Mouse (Mus musculus) urinary bladder, postnatal 36 days (tissue): Measurements from ENCODE around the gene Serinc3.
"Not testable (repeated sequence)": the region's sequence is repeated elsewhere in the genome, so short reads cannot be mapped to it uniquely, and the experiment has no call there.

Experiments
- DNase-seq, 2 experiments: peaks; one replicate each; pipeline ENCODE4 v3.0.0; 2022; ENCODE audit warnings: low spot score in 2 of 2, mixed read lengths in 1 of 2

The Serinc3 gene

GRCm38 (mm10) chr2:163644575-163645385, at the start of gene Serinc3:
Serinc3 (minus strand) TSS chr2:163645131.
- peak; percentile 99 to 100 for DNase-seq

GRCm38 (mm10) chr2:163693716-163694314, 48.9 kb upstream of the Serinc3 start:
- no peak for DNase-seq

DNA sequence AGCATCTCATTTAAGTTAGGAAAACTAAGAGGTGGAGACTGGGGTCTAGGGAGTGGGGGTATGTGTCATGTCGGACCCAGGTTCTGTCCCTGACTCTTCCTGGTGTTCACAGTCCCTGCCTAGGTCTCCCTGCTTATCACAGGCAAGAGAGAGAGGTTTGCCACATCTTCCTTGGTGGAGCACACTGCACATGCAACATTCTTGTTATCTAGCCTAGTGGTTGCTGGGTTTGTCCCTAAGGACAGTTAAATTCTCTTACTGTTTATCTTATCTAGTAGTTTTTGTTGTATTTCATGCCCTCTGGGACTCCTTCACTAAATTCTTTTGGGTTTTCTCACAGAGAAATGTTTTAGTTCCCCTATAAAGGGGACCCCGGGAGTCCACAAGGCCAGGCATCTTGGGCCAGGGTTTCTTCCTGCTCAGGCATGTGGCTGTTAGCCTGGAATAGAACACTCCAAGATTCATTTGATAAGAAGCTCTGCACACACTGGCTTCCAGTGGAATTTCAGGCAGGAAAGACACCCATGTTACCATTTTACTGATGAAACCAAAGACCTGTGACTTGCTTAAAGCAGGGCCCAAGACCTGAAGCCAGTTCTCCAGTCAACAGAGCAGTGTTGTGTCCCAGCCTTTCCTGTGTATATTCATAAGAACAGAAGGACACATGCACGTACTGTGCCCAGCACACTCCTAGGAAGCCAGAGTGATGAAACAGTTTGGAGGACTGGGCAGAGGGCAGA, 48.1 kb upstream of the Serinc3 start:
- DNase-seq, result no peak

- DNase-seq, result no peak
Observed at GRCm38 (mm10) chr2:163691846-163692605, 47.1 kb upstream of the Serinc3 start.

DNA sequence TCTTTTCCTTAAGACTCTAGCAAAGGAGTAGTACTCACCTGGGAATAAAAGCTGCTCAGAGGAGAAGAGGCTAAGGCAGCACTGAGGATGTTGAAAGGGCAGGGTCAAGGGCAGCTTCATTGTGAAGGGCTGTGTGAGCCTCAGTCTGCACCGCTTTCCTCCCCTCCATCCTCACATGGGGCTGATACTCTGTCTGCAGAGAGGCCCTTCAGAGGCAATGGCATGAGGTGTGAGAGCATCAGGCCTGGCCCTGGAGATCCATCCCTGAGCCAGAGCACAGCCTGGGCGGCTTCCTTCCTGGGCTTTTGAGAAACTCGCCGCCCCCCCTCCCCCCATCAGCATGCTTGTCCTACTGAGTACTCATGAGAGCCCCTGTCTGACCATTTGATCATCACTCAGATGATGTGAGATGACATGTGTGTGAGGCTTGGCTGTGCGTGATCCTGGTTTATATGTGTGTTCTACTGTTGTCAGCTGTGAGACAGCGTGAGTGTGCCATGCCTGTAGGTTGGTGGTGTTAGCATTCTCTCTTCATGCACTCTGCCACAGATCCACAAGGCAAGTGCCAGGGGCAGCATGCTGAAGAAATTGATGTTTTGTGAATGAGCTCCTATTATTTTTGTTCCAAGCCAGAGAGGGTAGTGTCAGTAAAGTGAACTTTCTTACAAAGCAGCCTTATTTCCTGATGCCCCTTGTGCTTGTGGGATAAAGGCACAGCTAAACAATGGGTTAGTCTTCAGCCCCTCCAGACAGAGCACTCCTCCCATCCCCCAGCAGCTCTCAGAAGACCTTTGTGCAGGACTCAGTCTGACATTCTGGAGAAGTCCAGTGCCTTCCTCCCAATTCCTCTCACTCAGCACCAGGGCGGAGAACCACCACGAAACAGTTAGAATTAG, 45.7 kb upstream of the Serinc3 start:
- DNase-seq, result no peak

GRCm38 (mm10) chr2:163689771-163690170, 44.8 kb upstream of the Serinc3 start:
- no peak for DNase-seq

GRCm38 (mm10) chr2:163688377-163688776, 43.4 kb upstream of the Serinc3 start:
- not testable (repeated sequence) for DNase-seq

GRCm38 (mm10) chr2:163686886-163687285, 42.0 kb upstream of the Serinc3 start:
- no peak for DNase-seq

GRCm38 (mm10) chr2:163686233-163686632, 41.3 kb upstream of the Serinc3 start:
- no peak for DNase-seq

GRCm38 (mm10) chr2:163685761-163686200, 40.9 kb upstream of the Serinc3 start:
- DNase-seq, result peak; percentile 31 to 33

DNA sequence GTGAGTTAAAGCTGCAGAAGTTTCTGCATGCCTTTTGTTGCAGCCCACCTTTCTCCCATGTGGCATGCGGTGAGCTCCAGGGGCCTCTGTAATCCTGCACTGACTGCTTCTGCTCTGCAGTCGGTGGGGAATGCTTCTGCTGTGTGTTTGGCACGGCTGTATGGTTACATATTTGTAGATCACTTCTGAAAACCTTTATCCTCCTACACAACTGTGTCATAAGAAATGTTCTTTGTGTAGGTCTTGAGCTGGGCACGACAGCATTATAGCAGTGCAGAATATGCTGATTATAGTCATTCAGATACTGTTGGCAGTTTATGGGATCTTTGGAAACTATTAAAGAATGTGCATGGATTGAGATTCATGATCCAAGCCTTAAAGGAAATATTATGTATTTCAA, 40.4 kb upstream of the Serinc3 start:
- DNase-seq, result no peak

DNA sequence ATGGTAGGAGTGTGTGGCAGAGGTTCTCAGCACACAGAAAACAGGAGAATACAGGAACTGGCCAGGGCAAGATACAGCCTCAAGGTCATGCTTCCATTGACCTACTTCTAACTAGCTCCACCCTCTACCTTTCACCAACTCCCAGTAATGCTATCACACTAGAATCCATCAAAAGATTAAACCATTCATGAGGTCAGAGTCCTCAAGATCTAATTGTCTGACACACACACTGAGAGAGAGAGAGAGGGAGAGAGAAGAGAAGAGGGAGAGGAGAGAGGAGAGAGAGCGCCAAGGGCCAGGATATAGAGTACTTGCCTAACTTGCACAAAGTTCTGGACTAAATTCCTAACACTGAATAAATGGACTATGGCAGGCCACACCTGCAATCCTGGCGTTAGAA, 37.4 kb upstream of the Serinc3 start:
- no peak for DNase-seq

GRCm38 (mm10) chr2:163676745-163677144, 31.8 kb upstream of the Serinc3 start:
- no peak for DNase-seq

- DNase-seq, result no peak
Observed at GRCm38 (mm10) chr2:163676321-163676720, 31.4 kb upstream of the Serinc3 start.

DNA sequence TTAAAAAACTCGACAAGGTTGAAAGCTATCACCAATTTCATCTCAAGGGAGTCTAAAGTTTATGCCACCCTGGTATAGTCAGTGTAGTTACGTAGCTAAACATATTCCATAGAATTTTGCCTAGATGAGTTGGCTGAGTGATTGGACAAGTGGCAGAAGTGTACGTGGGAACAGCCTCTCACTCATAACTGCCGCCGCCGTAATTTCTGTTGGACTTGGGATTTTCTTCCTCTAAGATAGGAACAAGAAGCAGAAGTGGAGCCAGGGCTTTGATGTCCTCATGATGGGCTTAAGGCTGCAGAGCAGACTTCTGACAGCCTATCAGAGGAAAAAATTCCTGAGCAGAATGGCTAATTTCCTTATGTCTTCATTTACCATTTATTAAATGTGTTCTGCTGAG, 30.7 kb upstream of the Serinc3 start:
- DNase-seq, result no peak

GRCm38 (mm10) chr2:163675144-163675619, 30.3 kb upstream of the Serinc3 start:
- DNase-seq, result no peak

- DNase-seq, result no peak
Observed at GRCm38 (mm10) chr2:163674397-163674796, 29.5 kb upstream of the Serinc3 start.

DNA sequence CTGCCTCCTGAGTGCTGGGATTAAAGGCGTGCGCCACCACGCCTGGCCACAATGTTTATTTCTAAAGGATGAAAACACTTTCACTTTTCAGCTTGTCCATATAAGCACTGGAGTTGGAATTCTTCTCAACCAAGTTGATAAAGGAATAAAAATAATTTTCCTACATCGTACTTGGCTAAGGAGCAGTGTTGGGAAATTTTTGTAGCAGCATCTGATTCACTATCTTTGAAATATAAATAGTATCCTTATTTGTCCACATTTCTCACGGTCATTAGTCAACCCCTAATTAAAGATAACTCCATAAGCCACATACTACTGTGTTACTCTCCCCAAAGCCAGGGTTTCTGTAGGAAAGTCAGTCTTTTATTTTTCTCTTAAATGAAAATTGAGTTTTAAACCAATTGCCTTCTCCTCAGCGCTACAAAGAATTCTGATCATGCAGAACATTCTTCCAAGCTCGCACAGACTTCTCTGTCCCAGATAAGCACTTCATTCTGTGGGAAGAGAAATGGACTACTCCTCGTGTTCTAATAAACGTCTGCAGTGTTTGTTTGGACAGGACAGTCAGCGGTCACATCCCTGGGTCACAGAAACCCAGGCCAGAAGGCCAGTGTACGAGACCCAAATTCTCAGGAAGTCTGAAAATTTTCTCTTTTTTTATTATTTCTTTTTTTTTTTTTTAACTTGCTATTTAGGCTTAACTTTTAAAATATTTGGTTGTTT, 26.1 kb upstream of the Serinc3 start:
- DNase-seq, result no peak

DNA sequence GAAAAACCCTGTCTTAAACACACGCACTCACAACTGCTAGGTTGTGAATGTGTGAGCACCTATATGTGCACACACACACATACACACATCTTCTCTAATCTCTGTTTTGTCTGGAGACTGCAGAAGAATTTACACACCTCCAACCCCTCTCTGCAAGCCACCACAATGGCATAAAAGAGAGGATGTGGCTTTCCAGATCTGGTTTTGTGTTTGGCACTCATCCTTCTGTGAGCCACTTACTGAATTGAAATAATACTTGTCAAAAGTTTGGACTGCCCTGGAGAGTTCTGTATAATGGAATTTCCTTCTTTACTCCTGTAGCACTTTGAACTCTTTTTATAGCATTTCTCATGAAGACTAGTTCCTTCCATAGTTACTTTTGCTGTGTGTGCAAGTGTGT, 22.1 kb upstream of the Serinc3 start:
- DNase-seq, result no peak

DNA sequence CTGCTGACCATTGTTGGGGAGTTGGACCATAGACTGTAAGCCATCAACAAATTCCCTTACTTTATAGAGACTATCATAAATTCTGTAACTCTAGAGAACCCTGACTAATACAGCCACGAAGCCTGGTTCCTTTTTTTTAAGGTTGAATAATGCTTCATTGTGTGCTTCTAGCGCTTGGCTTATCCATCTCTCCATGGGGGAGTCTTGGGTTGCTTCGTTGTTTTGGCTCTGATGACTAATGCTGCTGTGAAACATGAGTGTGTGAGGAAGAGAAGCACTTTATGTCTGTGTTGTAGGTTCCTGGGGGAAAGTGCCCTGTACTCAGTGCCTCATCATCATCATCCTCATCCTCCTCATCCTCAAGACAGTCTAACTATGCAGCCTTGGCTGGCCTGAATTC, 19.0 kb upstream of the Serinc3 start:
- no peak for DNase-seq
